Mouse (Mus musculus) ES-E14 (cell line): ENCODE results near the gene Acy3. TPM values are rescaled to one million over a fixed set of nuclear protein-coding genes. Genes with fewer than 3 reads are reported as not detected.

Experiments used
- DNase-seq: peaks from one replicate; pipeline ENCODE4 v3.0.0-alpha.2; 2013; ENCODE audit warnings: low read depth, low spot score
- H3K27ac ChIP-seq: 2 replicates; pipeline ENCODE4 v1.5.1; 2012; ENCODE audit warnings: low read depth, mild to moderate bottlenecking, low read length, moderate library complexity, mixed read lengths; ENCODE audit not compliant: poor library complexity, insufficient read depth, severe bottlenecking
- H3K36me3 ChIP-seq: 2 replicates; pipeline ENCODE4 v1.6.1; 2012; ENCODE audit warnings: mild to moderate bottlenecking, low read length, moderate library complexity, mixed read lengths; ENCODE audit not compliant: control insufficient read depth, poor library complexity, insufficient read depth, severe bottlenecking
- H3K4me1 ChIP-seq, 2 experiments: fragments of 150-350 bp in 1 of 2; sonication (generic) in 1 of 2; 2 replicates each; pipeline ENCODE4 v1.6.1; 2012; ENCODE audit warnings: low read length in 2 of 2, mild to moderate bottlenecking in 1 of 2, mixed read lengths in 1 of 2; ENCODE audit not compliant: control insufficient read depth in 2 of 2, insufficient read depth in 2 of 2, poor library complexity in 1 of 2
- H3K4me3 ChIP-seq, 2 experiments: fragments of 150-350 bp in 1 of 2; sonication (generic) in 1 of 2; 2 replicates each; pipeline ENCODE4 v1.5.1; 2012; ENCODE audit warnings: low read length in 2 of 2, low read depth in 1 of 2, mild to moderate bottlenecking in 1 of 2, mixed read lengths in 1 of 2; ENCODE audit not compliant: insufficient read depth in 1 of 2, poor library complexity in 1 of 2, severe bottlenecking in 1 of 2
- H3K9ac ChIP-seq: 2 replicates; pipeline ENCODE4 v1.6.1; 2012; ENCODE audit warnings: low read depth, mild to moderate bottlenecking, low read length, mixed read lengths; ENCODE audit not compliant: poor library complexity, insufficient read depth, severe bottlenecking
- H3K9me3 ChIP-seq: fragments of 150-350 bp; sonication (generic); 2 replicates; pipeline ENCODE4 v1.6.1; 2012; ENCODE audit warnings: low read depth, mild to moderate bottlenecking, low read length; ENCODE audit not compliant: control insufficient read depth, insufficient read depth
- CHD2 ChIP-seq: IDR thresholded peaks from 2 replicates; pipeline ENCODE4 v1.6.1; 2014; ENCODE audit warnings: mild to moderate bottlenecking, low read depth, low read length, inconsistent platforms
- HCFC1 ChIP-seq: IDR thresholded peaks from 2 replicates; pipeline ENCODE4 v1.6.1; 2012; ENCODE audit warnings: low read length, inconsistent platforms, borderline replicate concordance; ENCODE audit not compliant: insufficient read depth
- MAFK ChIP-seq: IDR thresholded peaks from 2 replicates; pipeline ENCODE4 v1.6.1; 2014; ENCODE audit warnings: mild to moderate bottlenecking, low read depth, low read length, inconsistent platforms; ENCODE audit not compliant: insufficient read depth
- ZC3H11A ChIP-seq: IDR thresholded peaks from 2 replicates; pipeline ENCODE4 v1.6.1; 2012; ENCODE audit warnings: low read depth, mild to moderate bottlenecking, inconsistent platforms, low read length, borderline replicate concordance
- ZNF384 ChIP-seq: IDR thresholded peaks from 2 replicates; pipeline ENCODE4 v1.6.1; 2012; ENCODE audit warnings: low read depth, low read length, inconsistent platforms
- in situ Hi-C, 2 experiments: fragments of 600-800 bp; cut with MboI; formaldehyde crosslinking; loops; one replicate each; pipeline ENCODE4 v1.15.1; 2025; ENCODE audit warnings: low sequenced_read_pairs in 2 of 2, inconsistent platforms in 1 of 2; ENCODE audit not compliant: unreplicated experiment in 2 of 2
- total RNA-seq: library from RNA; depleted of rRNA; stranded (reverse); fragments of 300-350 nt; gene quantifications from 2 replicates; pipeline ENCODE4 v1.2.3, GENCODE M21; 2012

Acy3 gene
- total RNA-seq, 1 experiment, result 2.1 TPM

DNA sequence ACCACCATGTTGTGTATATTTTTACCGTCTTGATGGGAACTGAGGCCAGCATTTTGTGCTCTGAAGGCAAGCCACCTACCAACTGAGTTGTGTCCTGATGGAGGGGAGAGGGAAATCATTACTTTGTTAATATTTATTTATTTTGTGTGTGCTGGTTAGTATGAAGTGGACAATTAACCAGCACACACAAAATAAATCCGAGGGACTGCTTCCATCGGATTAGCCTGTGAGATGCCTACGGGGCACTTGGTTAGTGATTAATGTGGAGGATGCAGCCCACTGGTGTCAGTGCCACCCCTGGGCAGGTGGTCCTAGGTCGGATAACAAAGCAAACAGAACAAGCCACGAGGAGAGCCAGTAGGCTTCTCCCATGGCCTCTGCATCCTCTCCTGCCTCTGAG is 8.6 kb downstream of the Acy3 start:
- DNase-seq, result no peak
- no peaks in the 10 kb centered on the region for H3K9me3 ChIP-seq
- no peak overlapping the region for H3K9ac ChIP-seq
- H3K4me3 ChIP-seq, result no peak overlapping the region
- H3K27ac ChIP-seq, result no peak overlapping the region
- in situ Hi-C loops, result no loop called here
- TF ChIP-seq HCFC1 (no peak), CHD2 (no peak), MAFK (no peak), ZC3H11A (no peak), ZNF384 (no peak)
- no peaks in the 10 kb centered on the region for H3K36me3 ChIP-seq
- peaks cover 0 to 5% of the 10 kb centered on the region in 2 experiments; a peak in 1 of 4 replicates for H3K4me1 ChIP-seq

DNA sequence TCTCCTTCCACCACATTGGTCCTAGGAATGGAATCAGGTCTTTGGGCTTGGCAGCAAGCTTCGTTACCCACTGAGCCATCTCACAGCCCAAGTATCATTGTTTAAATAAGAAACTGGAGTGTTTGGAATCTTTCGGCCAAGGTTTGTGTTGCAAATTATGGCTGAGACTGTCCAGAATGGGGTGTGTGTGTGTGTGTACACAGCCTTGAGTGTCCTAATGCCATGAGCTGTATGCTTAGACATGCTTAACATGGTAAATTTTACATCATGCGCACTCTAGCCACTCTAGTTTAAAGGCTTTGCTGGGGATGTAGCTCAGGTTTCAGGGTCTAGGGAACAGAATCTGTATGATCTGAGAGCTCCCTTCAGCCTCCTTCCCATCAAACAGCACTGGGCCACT is 9.1 kb downstream of the Acy3 start:
- Histone ChIP-seq H3K9me3 (no peaks in the 10 kb centered on the region), H3K4me3 (no peak overlapping the region), H3K27ac (no peak overlapping the region), H3K4me1 (peaks cover 0 to 5% of the 10 kb centered on the region in 2 experiments; a peak in 1 of 4 replicates), H3K36me3 (no peaks in the 10 kb centered on the region), H3K9ac (no peak overlapping the region)
- in situ Hi-C loops, result no loop called here
- TF ChIP-seq ZC3H11A (no peak), ZNF384 (no peak), CHD2 (no peak), HCFC1 (no peak)
- no peak for DNase-seq

- H3K36me3 ChIP-seq, result no peaks in the 10 kb centered on the region
Measured at GRCm38 (mm10) chr19:3996106-3996505, 9.7 kb downstream of the Acy3 start.

GRCm38 (mm10) chr19:3996747-3997146 is 10.4 kb downstream of the Acy3 start:
- H3K36me3 ChIP-seq, result no peaks in the 10 kb centered on the region; the same call in 1 of the 2 replicates
- DNase-seq, result no peak
- in situ Hi-C loops, result no loop called here
- no peak overlapping the region for H3K27ac ChIP-seq
- TF ChIP-seq HCFC1 (no peak), ZNF384 (no peak), MAFK (no peak), CHD2 (no peak), ZC3H11A (no peak)
- no peak overlapping the region for H3K9ac ChIP-seq
- no peaks in the 10 kb centered on the region for H3K9me3 ChIP-seq
- peaks cover 0 to 5% of the 10 kb centered on the region in 2 experiments; a peak in 2 of 4 replicates for H3K4me1 ChIP-seq
- no peak overlapping the region for H3K4me3 ChIP-seq

More at GRCm38 (mm10) chr19:3996106-3996505, 9.7 kb downstream of the Acy3 start:
- no peak for TF ChIP-seq HCFC1
- no peak for TF ChIP-seq ZNF384
- TF ChIP-seq CHD2, result no peak
- TF ChIP-seq ZC3H11A, result no peak
- TF ChIP-seq MAFK, result no peak
- no peak overlapping the region for H3K4me3 ChIP-seq
- DNase-seq, result no peak
- H3K9me3 ChIP-seq, result no peaks in the 10 kb centered on the region
- peaks cover 0 to 5% of the 10 kb centered on the region in 2 experiments; a peak in 2 of 4 replicates for H3K4me1 ChIP-seq
- in situ Hi-C loops, result no loop called here
- H3K9ac ChIP-seq, result no peak overlapping the region
- no peak overlapping the region for H3K27ac ChIP-seq

- in situ Hi-C loops, result no loop called here
- Histone ChIP-seq H3K9ac (no peak overlapping the region), H3K4me3 (no peak overlapping the region), H3K36me3 (no peaks in the 10 kb centered on the region; the same call in 1 of the 2 replicates), H3K9me3 (no peaks in the 10 kb centered on the region), H3K4me1 (peaks cover 0 to 5% of the 10 kb centered on the region in 2 experiments; a peak in 2 of 4 replicates), H3K27ac (no peak overlapping the region)
- no peak for TF ChIP-seq HCFC1
- no peak for TF ChIP-seq ZNF384
- no peak for TF ChIP-seq MAFK
- TF ChIP-seq ZC3H11A, result no peak
- TF ChIP-seq CHD2, result no peak
- no peak for DNase-seq
Measured at GRCm38 (mm10) chr19:3997231-3997630, 10.9 kb downstream of the Acy3 start.
